Comparison of ENCODE assay signal across 8 mouse cellular contexts in genomic region chrX:159650130-159650678, GRCm38 (mm10). TPM values are rescaled to one million over a fixed set of nuclear protein-coding genes. Genes with fewer than 3 reads are reported as not detected.
DNase-seq lines count a peak whose midpoint lies in the region; ATAC-seq and TF ChIP-seq lines count a peak whose summit lies in the region.

No protein-coding gene starts in this region.

- DNase-seq in adrenal gland, postnatal 14 days = peak; percentile 35
- DNase-seq in adrenal gland, adult 8-10 months = no peak
- no peak for DNase-seq in Patski (ENCODE audit: low read depth, low spot score)
- peak; percentile 31 to 65 for DNase-seq in lung, postnatal 4 days
- peak; percentile 32 to 46 for DNase-seq in thymus, postnatal 36 days
- no peak for DNase-seq in layer of hippocampus, adult 9-10 months (ENCODE audit: low spot score)
- DNase-seq in cerebellum, adult 2 months = no peak

- no peak for TF ChIP-seq POLR2A in cerebellum, adult 2 months (IDR thresholded peaks at IDR 0.05; ENCODE audit: borderline replicate concordance, insufficient read depth, low read length)

- POLR2A ChIA-PET in Patski (lab: Charles Lee) = no interaction called here

- 41% methylated on average over 11 of the region's 11 CpGs for WGBS in cerebellum, adult 2 months

- no peak overlapping the region for H3K27ac ChIP-seq in cerebellum, adult 2 months (ENCODE audit: insufficient read depth, low read length)

- CTCF ChIA-PET in Patski (lab: Charles Lee) = interaction anchor here (1.0 kb wide), 1 partner anchor 146 kb away, joined by 3 read pairs; no protein-coding TSS in a partner anchor

- no peaks in the 10 kb centered on the region for H3K4me1 ChIP-seq in cerebellum, adult 2 months (ENCODE audit: control insufficient read depth, insufficient read depth, low read length)

- H3K4me3 ChIP-seq in cerebellum, adult 2 months (replicated peaks; ENCODE audit: insufficient read depth, low read depth, low read length) = no peak overlapping the region

- no peaks in the 10 kb centered on the region for H3K27me3 ChIP-seq in Patski
- no peaks in the 10 kb centered on the region for H3K27me3 ChIP-seq in cerebellum, adult 2 months (ENCODE audit: control insufficient read depth, insufficient read depth, low read length)

- in situ Hi-C loops in Patski (cut with MboI; ENCODE audit: low pct_unique_long_range_greater_than_20kb) = no loop called here

- TF ChIP-seq CTCF in Patski (IDR thresholded peaks at IDR 0.05) = no peak
- TF ChIP-seq CTCF in cerebellum, adult 2 months (IDR thresholded peaks at IDR 0.05; ENCODE audit: borderline replicate concordance, insufficient read depth, low read depth, low read length) = no peak

- peak; percentile 88 for ATAC-seq in Patski
- peak; percentile 35 for ATAC-seq in inflammation-experienced regulatory T-cells, adult 6 months

RNA-seq across cellular contexts. Expression of gene Sh3kbp1, which starts 23.1 kb away (rescaled TPM):
- total RNA-seq in adrenal gland, postnatal 14 days (2021) = 52.2 and 54.6 TPM in 2 replicates
- total RNA-seq in adrenal gland, adult 8-10 months (2022) = 10 to 100 TPM; 13.0 to 21.5 (median 19.5) TPM
- 14.4 TPM for polyA plus RNA-seq in Patski (2021)
- 100 to 1,000 TPM; 240 to 325 (median 290) TPM for polyA plus RNA-seq in inflammation-experienced regulatory T-cells, adult 6 months (2017; shearing (Covaris generic))
- 16.3 and 18.0 TPM in 2 replicates for polyA plus RNA-seq in cerebellum, adult 2 months (2012; rRNA removed)

Comparison
In these comparisons a context has a peak if more than half of its experiments do, and no peak if none do; other contexts are left out.
1. DNase-seq: peak in adrenal gland, postnatal 14 days (single experiment), lung, postnatal 4 days (2 of 2) and thymus, postnatal 36 days (2 of 2); none in adrenal gland, adult 8-10 months (single experiment), Patski (single experiment), layer of hippocampus, adult 9-10 months (single experiment) and cerebellum, adult 2 months (0 of 2).
2. RNA of gene Sh3kbp1, which starts 23.1 kb away (polyA plus RNA-seq): 240 to 325 TPM in inflammation-experienced regulatory T-cells, adult 6 months; 16.3 to 18.0 TPM in cerebellum, adult 2 months and 14.4 TPM in Patski (single experiment); every median in the first group is over 10 times any median in the second.